Mouse (Mus musculus): ENCODE results near the gene Mad2l2.
"Not testable (repeated sequence)": the region's sequence is repeated elsewhere in the genome, so short reads cannot be mapped to it uniquely, and the experiment has no call there.

Mad2l2 gene

DNA sequence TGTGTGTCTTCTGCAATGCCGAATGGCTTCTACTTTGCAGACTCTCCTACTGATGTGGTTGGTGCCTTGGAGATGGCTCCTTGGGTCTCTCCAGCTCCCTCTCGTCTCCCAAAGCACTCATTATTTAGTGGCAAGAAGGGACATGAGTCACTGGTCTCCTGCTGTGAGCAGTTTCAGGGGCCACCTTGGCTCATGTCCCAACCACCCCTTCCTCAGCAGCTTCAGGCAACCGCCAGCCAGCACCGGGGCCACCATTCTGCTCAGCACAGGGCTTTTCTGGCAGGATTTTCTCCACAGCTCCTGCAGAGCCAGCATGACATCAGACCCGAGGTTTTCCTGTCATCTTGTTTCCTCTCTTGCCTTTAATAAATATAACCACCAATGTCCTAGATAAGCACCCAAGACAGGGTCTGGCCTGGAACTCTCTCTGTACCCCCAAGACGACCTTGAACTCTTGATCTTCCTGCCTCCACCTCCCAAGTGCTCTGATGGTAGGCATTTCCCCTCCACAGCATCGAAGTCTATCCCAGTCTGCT, 21.6 kb upstream of the Mad2l2 start:
- DNase-seq, result no peak

DNA sequence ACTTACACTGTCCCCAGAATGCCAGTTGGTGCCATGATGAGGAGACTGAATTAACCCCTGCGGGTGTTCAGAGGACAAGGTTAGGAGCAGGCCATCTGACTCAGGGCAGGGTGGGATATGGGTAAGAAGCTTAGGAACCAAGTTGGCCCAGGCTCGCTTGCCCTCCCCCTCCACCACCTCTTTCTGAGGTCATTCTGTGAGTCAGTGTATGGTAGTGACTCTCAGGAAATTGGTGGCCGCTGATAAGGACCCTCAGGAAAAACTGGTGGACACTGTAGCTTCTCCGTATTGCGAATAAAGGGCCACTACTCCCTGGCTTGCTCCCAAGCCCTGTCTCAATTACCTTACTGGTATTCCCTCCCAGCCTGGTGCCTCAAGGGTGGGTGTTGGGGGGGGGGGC, 21.0 kb upstream of the Mad2l2 start:
- no peak for DNase-seq

- DNase-seq, result no peak
Measured at GRCm38 (mm10) chr4:148112519-148112918, 17.7 kb upstream of the Mad2l2 start.

DNA sequence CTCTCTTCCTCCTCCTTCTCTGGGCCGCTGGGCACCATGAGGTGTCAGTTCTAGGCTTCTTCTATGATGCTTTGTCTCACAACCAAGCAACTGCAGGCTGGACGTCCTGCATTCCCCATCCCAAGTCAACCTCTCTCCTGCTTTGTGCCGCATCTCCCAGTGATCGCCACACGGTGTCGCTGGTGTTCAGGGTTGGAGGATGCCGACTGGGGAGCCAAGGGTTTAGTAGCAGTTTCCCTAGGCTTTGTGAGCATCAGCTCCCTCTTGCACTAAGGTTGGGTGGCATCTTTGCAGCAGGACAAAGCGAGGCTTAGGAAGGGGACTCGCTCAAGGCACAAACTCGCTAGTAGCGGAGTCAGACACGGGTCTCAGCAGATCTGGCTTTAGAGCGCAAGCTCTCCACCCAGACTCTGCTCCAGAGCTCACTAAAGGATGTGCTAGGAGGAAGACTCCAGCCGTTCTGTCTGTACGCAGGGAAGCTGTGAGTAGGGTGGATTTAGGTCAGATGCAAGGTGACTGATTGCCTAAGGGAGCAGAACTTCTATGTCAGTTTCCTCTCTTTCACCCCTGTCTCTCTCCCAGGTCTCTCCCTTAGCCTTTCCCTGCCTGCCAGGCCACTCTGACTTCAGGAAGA, 15.3 kb upstream of the Mad2l2 start:
- DNase-seq, result peak; percentile 66 to 68

GRCm38 (mm10) chr4:148115467-148115866, 14.7 kb upstream of the Mad2l2 start:
- DNase-seq, result no peak

DNA sequence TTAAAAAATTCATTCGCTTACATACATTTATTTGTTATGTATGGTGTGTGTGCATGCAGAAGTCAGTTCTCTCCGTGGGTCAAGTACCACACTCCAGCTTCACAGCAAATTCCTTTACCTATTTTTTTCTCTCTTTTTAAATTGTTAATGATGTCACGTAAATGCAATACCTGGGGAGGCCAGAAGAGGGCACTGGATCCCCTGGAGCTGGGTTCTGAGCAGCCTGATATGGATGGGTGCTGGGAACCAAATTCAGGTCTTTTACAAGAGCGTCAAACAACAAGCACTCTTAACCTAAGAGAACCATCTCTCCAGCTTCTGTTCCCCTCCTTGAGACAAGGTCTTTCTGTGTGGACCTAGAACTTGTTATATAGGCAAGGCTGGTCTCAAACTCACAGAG, 13.5 kb upstream of the Mad2l2 start:
- no peak for DNase-seq

- no peak for DNase-seq
Measured at GRCm38 (mm10) chr4:148117392-148117791, 12.8 kb upstream of the Mad2l2 start.

DNA sequence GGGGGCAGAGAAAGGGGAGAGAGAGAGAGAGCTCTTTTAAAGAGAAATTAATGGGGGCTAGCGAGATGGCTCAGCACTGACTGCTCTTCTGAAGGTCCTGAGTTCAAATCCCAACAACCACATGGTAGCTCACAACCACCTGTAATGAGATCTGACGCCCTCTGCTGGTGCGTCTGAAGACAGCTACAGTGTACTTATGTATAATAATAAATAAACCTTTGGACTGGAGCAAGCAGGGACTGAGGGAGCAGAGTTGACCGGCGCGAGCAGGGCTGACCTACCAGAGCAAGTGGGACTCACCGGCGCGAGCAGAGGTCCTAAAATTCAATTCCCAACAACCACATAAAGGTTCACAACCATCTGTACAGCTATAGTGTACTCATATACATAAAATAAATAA, 10.6 kb upstream of the Mad2l2 start:
- not testable (repeated sequence) for DNase-seq

DNA sequence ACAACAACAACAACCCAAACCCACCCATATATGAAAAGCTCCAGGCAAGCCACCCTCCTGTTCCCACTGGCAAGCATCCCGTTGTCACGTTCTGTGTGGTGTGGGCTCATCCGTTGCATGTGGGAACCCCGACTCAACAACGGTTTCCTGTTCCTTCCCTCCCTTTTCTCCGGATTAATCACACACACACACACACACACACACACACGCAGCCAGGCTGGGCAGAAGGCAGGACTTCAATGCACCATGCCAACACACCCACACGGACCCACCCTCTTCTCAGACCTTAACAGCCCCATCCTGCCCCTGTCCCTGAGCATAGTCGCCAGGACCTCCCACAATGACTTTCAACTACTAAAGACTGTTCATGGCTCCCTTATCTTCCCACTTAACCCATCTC, 9.6 kb upstream of the Mad2l2 start:
- no peak for DNase-seq

- no peak for DNase-seq
Measured at GRCm38 (mm10) chr4:148121362-148121761, 8.8 kb upstream of the Mad2l2 start.

DNA sequence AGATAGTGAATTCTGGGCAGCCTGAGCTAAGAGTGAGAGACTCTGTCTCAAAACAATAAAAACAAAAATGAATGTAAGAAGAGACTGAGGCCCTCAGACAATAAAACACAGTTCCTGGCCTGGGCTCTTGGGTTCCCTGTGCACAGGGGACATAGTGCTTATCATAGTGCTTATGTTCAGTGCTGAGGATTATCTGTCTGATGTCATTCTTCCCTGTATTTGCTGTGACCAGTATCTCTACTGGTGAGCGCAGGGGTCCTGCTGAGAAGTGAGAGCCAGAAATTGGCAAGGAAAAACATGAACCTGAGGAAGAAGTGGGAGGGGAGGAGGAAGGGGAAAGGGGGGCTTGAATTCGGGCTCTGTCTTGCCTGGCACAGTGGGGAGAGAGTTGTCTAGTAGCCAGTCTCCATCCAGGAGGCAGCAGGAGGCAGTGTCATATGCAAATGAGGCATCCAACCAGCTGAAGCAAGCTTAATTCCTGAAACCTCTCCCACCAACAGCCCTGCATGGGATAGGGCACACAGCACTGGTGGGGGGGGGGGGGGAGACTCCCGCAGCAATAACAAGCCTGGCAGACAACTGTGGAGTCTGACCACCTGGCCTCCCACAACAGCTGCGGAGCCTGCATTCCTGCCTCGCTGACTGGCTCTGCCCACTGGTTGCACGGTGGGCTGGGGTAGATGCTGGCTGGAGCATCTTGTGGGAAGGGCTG, 8.0 kb upstream of the Mad2l2 start:
- DNase-seq, result no peak

DNA sequence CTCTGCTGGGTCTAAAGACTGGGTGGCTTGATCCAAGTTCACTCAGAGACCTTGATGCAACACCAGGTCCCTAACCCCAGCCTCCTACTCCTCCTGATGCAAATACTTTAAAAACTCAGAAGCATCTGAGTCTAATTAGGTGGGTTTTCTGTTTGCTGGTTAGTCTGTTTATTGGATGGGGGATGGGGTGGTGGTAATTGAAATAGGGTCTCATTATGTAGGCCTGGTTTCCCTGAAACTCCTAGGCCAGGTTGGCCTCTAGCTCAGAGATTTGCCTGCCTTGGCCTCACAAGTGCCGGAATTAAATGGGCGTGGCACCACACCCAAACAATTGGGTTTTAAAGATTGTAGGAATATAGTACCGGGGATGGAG, 7.5 kb upstream of the Mad2l2 start:
- no peak for DNase-seq

DNA sequence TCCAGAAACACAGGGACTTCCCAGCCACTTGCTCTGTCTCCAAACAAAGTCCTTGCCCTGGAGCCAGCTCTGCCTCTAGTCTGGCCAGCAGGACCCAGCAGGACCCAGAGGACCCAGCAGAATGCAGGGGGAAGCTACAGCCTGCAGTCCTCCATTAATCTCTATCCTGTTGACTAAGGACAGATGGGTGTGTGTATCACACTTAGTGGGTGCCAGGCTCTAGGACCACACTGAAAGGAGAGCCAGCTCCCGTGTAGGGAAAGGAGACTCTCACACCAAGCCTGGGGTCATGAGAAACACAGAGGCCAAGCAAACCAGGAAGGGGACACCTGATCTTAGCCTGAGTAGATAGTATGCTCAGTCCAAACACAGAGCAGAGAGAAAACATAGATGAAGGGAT, 1.9 kb upstream of the Mad2l2 start:
- DNase-seq, result no peak

GRCm38 (mm10) chr4:148128672-148129071, 1.5 kb upstream of the Mad2l2 start:
- no peak for DNase-seq

- DNase-seq, result no peak
Measured at GRCm38 (mm10) chr4:148130561-148131413, 603 bp downstream of the Mad2l2 start, which contains the start of gene Draxin. Gene Draxin (minus strand): TSS chr4:148130698.

DNA sequence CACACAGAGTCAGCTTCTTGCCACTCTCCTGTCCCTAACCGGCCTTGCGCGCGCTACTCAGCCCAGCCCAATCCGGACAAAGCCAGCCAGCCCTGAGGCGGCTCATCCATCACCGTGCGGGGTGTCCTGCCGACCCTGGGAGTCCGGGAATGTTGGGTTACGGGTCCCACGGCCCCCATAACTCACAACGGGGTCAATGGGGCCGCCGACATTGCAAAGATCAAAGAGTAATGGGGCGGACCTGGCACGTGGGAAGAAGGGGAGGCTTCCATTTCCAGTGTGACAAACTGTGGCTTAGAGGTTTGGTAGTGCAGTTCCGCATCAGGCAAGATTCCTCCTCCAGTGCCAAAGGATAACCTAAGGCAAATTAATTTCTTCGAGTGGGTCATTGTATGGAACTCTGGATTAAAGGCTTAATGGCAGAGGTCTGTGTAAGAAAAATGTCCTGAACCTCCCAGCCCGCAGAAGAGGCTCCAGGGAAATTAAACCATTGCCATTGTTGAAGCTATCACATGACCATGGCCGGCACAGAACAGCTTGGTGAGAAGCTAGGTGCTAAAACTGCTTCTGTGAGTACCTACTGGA, 1.4 kb downstream of the Mad2l2 start:
- DNase-seq, result no peak

GRCm38 (mm10) chr4:148134988-148135387, 4.8 kb downstream of the Mad2l2 start:
- no peak for DNase-seq

- DNase-seq, result no peak
Measured at GRCm38 (mm10) chr4:148137503-148137902, 7.3 kb downstream of the Mad2l2 start.

GRCm38 (mm10) chr4:148139767-148140097, 9.5 kb downstream of the Mad2l2 start:
- DNase-seq, result no peak

GRCm38 (mm10) chr4:148140098-148141011, 10.2 kb downstream of the Mad2l2 start:
- peak; percentile 89 to 92 for DNase-seq

- DNase-seq, result no peak
Measured at GRCm38 (mm10) chr4:148143721-148144120, 13.5 kb downstream of the Mad2l2 start.

DNA sequence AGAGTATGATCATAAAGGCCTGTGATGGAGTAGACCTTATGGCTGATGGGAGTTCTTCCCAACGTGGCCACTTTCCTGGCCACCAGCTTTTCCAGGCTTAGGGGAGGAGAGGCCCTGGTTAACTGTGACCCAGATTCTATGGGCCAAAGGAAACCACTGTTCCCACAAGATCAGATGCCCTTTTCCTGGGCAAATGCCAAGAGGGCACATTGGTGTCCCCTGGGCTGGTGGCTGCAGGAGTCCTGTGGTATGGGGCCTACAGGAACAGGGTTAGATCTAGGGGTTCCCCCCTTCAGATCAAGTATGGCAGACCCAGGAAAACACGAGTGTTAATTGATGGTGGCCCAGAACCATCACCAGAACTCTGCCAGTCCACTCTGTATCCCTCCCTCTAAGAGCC, 17.5 kb downstream of the Mad2l2 start:
- no peak for DNase-seq
